Mouse (Mus musculus): ENCODE data around the gene Nod2. TPM values are rescaled to one million over a fixed set of nuclear protein-coding genes. Genes with fewer than 3 reads are reported as not detected.

The Nod2 gene
- total and polyA plus RNA-seq, 3 experiments, result 1.1 to 1.9 (median 1.5) TPM

GRCm38 (mm10) chr8:88605361-88606040 lies 41.6 kb upstream of the Nod2 start:
- Histone ChIP-seq H3K4me3 (no peak overlapping the region), H3K36me3 (ENCODE audit: control insufficient read depth, insufficient read depth, low read length) (no peaks in the 10 kb centered on the region), H3K9ac (ENCODE audit: low read depth, low read length) (no peak overlapping the region), H3K79me2 (replicated peaks; ENCODE audit: control insufficient read depth, insufficient read depth, low read length) (no peaks in the 10 kb centered on the region), H3K27ac (no peak overlapping the region), H3K27me3 (ENCODE audit: control insufficient read depth, insufficient read depth, low read length) (no peaks in the 10 kb centered on the region), H3K4me1 (ENCODE audit: control insufficient read depth, insufficient read depth, low read length) (no peaks in the 10 kb centered on the region)
- TF ChIP-seq EP300 (IDR thresholded peaks at IDR 0.05; ENCODE audit: insufficient read depth, low read depth, low read length) (no peak), POLR2A (IDR thresholded peaks at IDR 0.05; ENCODE audit: insufficient read depth, low read depth, low read length) (no peak)
- intact Hi-C loops (cut with DNase I), result no loop called here
- DNase-seq, result no peak
- 60% methylated on average over 13 of the region's 13 CpGs for WGBS

- DNase-seq, result no peak
- intact Hi-C loops (cut with DNase I), result no loop called here
- Histone ChIP-seq H3K27ac (no peak overlapping the region), H3K79me2 (replicated peaks; ENCODE audit: control insufficient read depth, insufficient read depth, low read length) (no peaks in the 10 kb centered on the region), H3K27me3 (ENCODE audit: control insufficient read depth, insufficient read depth, low read length) (no peaks in the 10 kb centered on the region), H3K9ac (ENCODE audit: low read depth, low read length) (no peak overlapping the region), H3K4me3 (no peak overlapping the region), H3K4me1 (ENCODE audit: control insufficient read depth, insufficient read depth, low read length) (no peaks in the 10 kb centered on the region), H3K36me3 (ENCODE audit: control insufficient read depth, insufficient read depth, low read length) (no peaks in the 10 kb centered on the region)
- WGBS, result 78% methylated on average over 8 of the region's 8 CpGs
- TF ChIP-seq POLR2A (IDR thresholded peaks at IDR 0.05; ENCODE audit: insufficient read depth, low read depth, low read length) (no peak), EP300 (IDR thresholded peaks at IDR 0.05; ENCODE audit: insufficient read depth, low read depth, low read length) (no peak), CTCF (IDR thresholded peaks at IDR 0.05) (no peak)
Observed at GRCm38 (mm10) chr8:88609036-88609435, 38.1 kb upstream of the Nod2 start.

- intact Hi-C loops (cut with DNase I), result loop anchor here (10.0 kb wide), 1 partner anchor 155 kb away; no protein-coding TSS in a partner anchor
- DNase-seq, result no peak
- no peak overlapping the region for H3K27ac ChIP-seq
- no peaks in the 10 kb centered on the region for H3K27me3 ChIP-seq (ENCODE audit: control insufficient read depth, insufficient read depth, low read length)
- no peak overlapping the region for H3K4me3 ChIP-seq
- 77% methylated on average over 6 of the region's 6 CpGs for WGBS
- TF ChIP-seq POLR2A (IDR thresholded peaks at IDR 0.05; ENCODE audit: insufficient read depth, low read depth, low read length) (no peak), EP300 (IDR thresholded peaks at IDR 0.05; ENCODE audit: insufficient read depth, low read depth, low read length) (no peak), CTCF (IDR thresholded peaks at IDR 0.05) (no peak)
- no peaks in the 10 kb centered on the region for H3K79me2 ChIP-seq (replicated peaks; ENCODE audit: control insufficient read depth, insufficient read depth, low read length)
- H3K36me3 ChIP-seq (ENCODE audit: control insufficient read depth, insufficient read depth, low read length), result no peaks in the 10 kb centered on the region
- H3K9ac ChIP-seq (ENCODE audit: low read depth, low read length), result no peak overlapping the region
- no peaks in the 10 kb centered on the region for H3K4me1 ChIP-seq (ENCODE audit: control insufficient read depth, insufficient read depth, low read length)
Observed at GRCm38 (mm10) chr8:88610271-88610670, 36.8 kb upstream of the Nod2 start.

- Histone ChIP-seq H3K4me3 (no peak overlapping the region), H3K27ac (no peak overlapping the region), H3K4me1 (ENCODE audit: control insufficient read depth, insufficient read depth, low read length) (no peaks in the 10 kb centered on the region), H3K9ac (ENCODE audit: low read depth, low read length) (no peak overlapping the region), H3K36me3 (ENCODE audit: control insufficient read depth, insufficient read depth, low read length) (no peaks in the 10 kb centered on the region), H3K79me2 (replicated peaks; ENCODE audit: control insufficient read depth, insufficient read depth, low read length) (no peaks in the 10 kb centered on the region), H3K27me3 (ENCODE audit: control insufficient read depth, insufficient read depth, low read length) (no peaks in the 10 kb centered on the region)
- intact Hi-C loops (cut with DNase I), result loop anchor here (10.0 kb wide), 1 partner anchor 160 kb away; no protein-coding TSS in a partner anchor
- DNase-seq, result no peak
- 63% methylated on average over 5 of the region's 5 CpGs for WGBS
- TF ChIP-seq CTCF (IDR thresholded peaks at IDR 0.05), result no peak
- no peak for TF ChIP-seq POLR2A (IDR thresholded peaks at IDR 0.05; ENCODE audit: insufficient read depth, low read depth, low read length)
- no peak for TF ChIP-seq EP300 (IDR thresholded peaks at IDR 0.05; ENCODE audit: insufficient read depth, low read depth, low read length)
Observed at GRCm38 (mm10) chr8:88614981-88615380, 32.1 kb upstream of the Nod2 start.

GRCm38 (mm10) chr8:88618612-88619011 lies 28.5 kb upstream of the Nod2 start:
- no peaks in the 10 kb centered on the region for H3K36me3 ChIP-seq (ENCODE audit: control insufficient read depth, insufficient read depth, low read length)
- H3K27ac ChIP-seq, result no peak overlapping the region
- no peak for DNase-seq
- TF ChIP-seq POLR2A (IDR thresholded peaks at IDR 0.05; ENCODE audit: insufficient read depth, low read depth, low read length), result no peak
- no peaks in the 10 kb centered on the region; the same call in 1 of the 2 replicates for H3K4me1 ChIP-seq (ENCODE audit: control insufficient read depth, insufficient read depth, low read length)
- WGBS, result 54% methylated on average over 5 of the region's 5 CpGs
- intact Hi-C loops (cut with DNase I), result loop anchor here (10.0 kb wide), 1 partner anchor 164 kb away; no protein-coding TSS in a partner anchor
- H3K9ac ChIP-seq (ENCODE audit: low read depth, low read length), result no peak overlapping the region
- no peaks in the 10 kb centered on the region for H3K27me3 ChIP-seq (ENCODE audit: control insufficient read depth, insufficient read depth, low read length)
- no peaks in the 10 kb centered on the region for H3K79me2 ChIP-seq (replicated peaks; ENCODE audit: control insufficient read depth, insufficient read depth, low read length)
- no peak overlapping the region for H3K4me3 ChIP-seq

GRCm38 (mm10) chr8:88619513-88619912 lies 27.6 kb upstream of the Nod2 start:
- Histone ChIP-seq H3K9ac (ENCODE audit: low read depth, low read length) (no peak overlapping the region), H3K36me3 (ENCODE audit: control insufficient read depth, insufficient read depth, low read length) (no peaks in the 10 kb centered on the region), H3K27ac (no peak overlapping the region), H3K27me3 (ENCODE audit: control insufficient read depth, insufficient read depth, low read length) (no peaks in the 10 kb centered on the region), H3K79me2 (replicated peaks; ENCODE audit: control insufficient read depth, insufficient read depth, low read length) (no peaks in the 10 kb centered on the region), H3K4me3 (no peak overlapping the region), H3K4me1 (ENCODE audit: control insufficient read depth, insufficient read depth, low read length) (no peaks in the 10 kb centered on the region; the same call in 1 of the 2 replicates)
- DNase-seq, result no peak
- intact Hi-C loops (cut with DNase I), result loop anchor here (10.0 kb wide), 1 partner anchor 165 kb away; no protein-coding TSS in a partner anchor
- TF ChIP-seq CTCF (IDR thresholded peaks at IDR 0.05), result peak; percentile 70
- no peak for TF ChIP-seq POLR2A (IDR thresholded peaks at IDR 0.05; ENCODE audit: insufficient read depth, low read depth, low read length)
- 57% methylated on average over 3 of the region's 3 CpGs for WGBS

Data from heart, adult 2 months (tissue).